Mouse (Mus musculus) heart, postnatal 0 days (tissue): ENCODE results near the gene Arhgap28. TPM values are rescaled to one million over a fixed set of nuclear protein-coding genes. Genes with fewer than 3 reads are reported as not detected.
"Not testable (repeated sequence)": the region's sequence is repeated elsewhere in the genome, so short reads cannot be mapped to it uniquely, and the experiment has no call there.

Experiments
- ATAC-seq: fragments of 200-750 bp; cut with Nextera tagmentation; 2 replicates; pipeline ENCODE4 v1.8.0; 2017; ENCODE audit warnings: low read depth, moderate number of reproducible peaks, moderate library complexity; ENCODE audit not compliant: insufficient read depth
- DNase-seq: peaks from one replicate; pipeline ENCODE4 v3.0.0-alpha.2; 2016; ENCODE audit warnings: low spot score
- H3K27ac ChIP-seq: fragments of 300-500 bp; sonication (generic); 2 replicates; pipeline ENCODE4 v1.5.1; 2014; ENCODE audit warnings: low read depth, mild to moderate bottlenecking
- H3K27me3 ChIP-seq: fragments of 300-500 bp; sonication (generic); 2 replicates; pipeline ENCODE4 v1.6.1; 2014; ENCODE audit warnings: low read length, mixed read lengths; ENCODE audit not compliant: control insufficient read depth, insufficient read depth
- H3K36me3 ChIP-seq: fragments of 300-500 bp; sonication (generic); replicated peaks from 2 replicates; pipeline ENCODE4 v1.6.1; 2014; ENCODE audit warnings: low read length, mixed read lengths; ENCODE audit not compliant: control insufficient read depth, insufficient read depth
- H3K4me1 ChIP-seq: fragments of 300-500 bp; sonication (generic); 2 replicates; pipeline ENCODE4 v1.6.1; 2014; ENCODE audit warnings: antibody characterized with exemption; ENCODE audit not compliant: control insufficient read depth, insufficient read depth
- H3K4me2 ChIP-seq: fragments of 300-500 bp; sonication (generic); 2 replicates; pipeline ENCODE4 v1.6.1; 2014; ENCODE audit warnings: low read depth, mild to moderate bottlenecking, low read length, moderate library complexity
- H3K4me3 ChIP-seq: fragments of 300-500 bp; sonication (generic); 2 replicates; pipeline ENCODE4 v1.5.1; 2014; ENCODE audit warnings: low read depth, low read length
- H3K9ac ChIP-seq: fragments of 300-500 bp; sonication (generic); replicated peaks from 2 replicates; pipeline ENCODE4 v1.6.1; 2014; ENCODE audit warnings: low read depth, low read length, mixed read lengths
- H3K9me3 ChIP-seq: fragments of 300-500 bp; sonication (generic); replicated peaks from 2 replicates; pipeline ENCODE4 v1.6.1; 2016; ENCODE audit warnings: low read length; ENCODE audit not compliant: control insufficient read depth
- CTCF ChIP-seq: IDR thresholded peaks from 2 replicates; pipeline ENCODE4 v1.5.1; 2016; ENCODE audit warnings: antibody characterized with exemption, control low read depth, low read depth
- EP300 ChIP-seq: IDR thresholded peaks from 2 replicates; pipeline ENCODE4 v1.6.1; 2016; ENCODE audit warnings: antibody characterized with exemption, low read depth
- WGBS: fragments of 180-500 bp; shearing (Covaris S2); extraction: QIAGEN DNeasy Blood & Tissue Kit; methylation state at CpG from one replicate; pipeline ENCODE4 v1.1.7; 2014; 5-methylcytosine and 5-hydroxymethylcytosine counted together
- polyA plus RNA-seq: library from polyadenylated mRNA; unstranded; fragments of >200 nt; fragmentation: Nextera tagmentation; extraction: Ambion mirVana; gene quantifications from 2 replicates; pipeline ENCODE4 v1.2.1, GENCODE M21; 2015
- total RNA-seq: library from RNA; depleted of rRNA; stranded (reverse); fragments of >200 nt; gene quantifications from 2 replicates; pipeline ENCODE4 v1.2.3, GENCODE M21; 2014; ENCODE audit warnings: low replicate concordance

The Arhgap28 gene
- total and polyA plus RNA-seq, 2 experiments from 2014 or later: 4.1 to 7.7 TPM

DNA sequence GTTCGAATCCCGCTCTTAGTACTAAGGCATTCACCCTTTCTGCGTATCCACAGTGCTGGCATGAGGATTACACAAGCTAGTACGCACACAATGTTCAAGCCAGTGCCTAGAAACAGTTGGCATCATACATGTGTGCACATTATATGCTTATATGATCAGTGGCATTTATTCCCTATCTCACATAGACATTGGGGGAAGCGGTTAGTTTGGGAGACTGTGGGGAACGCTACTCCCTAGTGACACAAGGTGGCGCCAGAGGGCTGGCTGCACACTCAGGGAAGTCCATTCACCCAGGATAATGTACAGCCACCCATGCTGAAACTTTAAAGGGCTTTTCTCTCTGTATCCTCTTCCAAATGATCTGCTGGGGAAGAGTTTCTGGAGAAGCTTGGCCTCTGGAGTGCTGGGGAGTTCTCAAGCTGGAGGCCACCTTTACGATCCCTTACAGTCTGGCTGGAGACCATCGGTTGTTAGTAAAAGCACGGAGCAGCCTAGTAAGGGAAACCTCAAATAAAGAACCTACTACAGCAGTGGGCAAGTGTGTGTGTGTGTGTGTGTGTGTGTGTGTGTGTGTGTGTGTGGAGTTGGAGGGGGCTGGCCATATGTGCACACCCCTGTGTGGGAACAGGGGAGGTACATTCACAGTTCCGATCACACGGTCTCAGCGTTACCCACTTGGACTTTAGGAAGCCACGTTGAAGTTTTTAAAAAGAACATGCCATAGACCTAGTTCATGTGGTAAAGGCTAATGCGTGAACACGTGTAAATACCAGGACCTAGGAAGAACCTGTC is 142.0 kb downstream of the Arhgap28 start:
- Histone ChIP-seq H3K4me3 (no peak overlapping the region), H3K9ac (no peak overlapping the region), H3K4me1 (no peaks in the 10 kb centered on the region), H3K36me3 (peaks cover 10% of the 10 kb centered on the region; the same call in 1 of the 2 replicates), H3K27me3 (peaks cover 46% of the 10 kb centered on the region), H3K4me2 (no peak overlapping the region), H3K9me3 (no peaks in the 10 kb centered on the region), H3K27ac (no peak overlapping the region)
- ATAC-seq: peak; percentile 47
- TF ChIP-seq CTCF: peak; percentile 94
- TF ChIP-seq EP300: no peak
- WGBS: 76% methylated on average over 16 of the region's 16 CpGs
- peak; percentile 47 for DNase-seq

DNA sequence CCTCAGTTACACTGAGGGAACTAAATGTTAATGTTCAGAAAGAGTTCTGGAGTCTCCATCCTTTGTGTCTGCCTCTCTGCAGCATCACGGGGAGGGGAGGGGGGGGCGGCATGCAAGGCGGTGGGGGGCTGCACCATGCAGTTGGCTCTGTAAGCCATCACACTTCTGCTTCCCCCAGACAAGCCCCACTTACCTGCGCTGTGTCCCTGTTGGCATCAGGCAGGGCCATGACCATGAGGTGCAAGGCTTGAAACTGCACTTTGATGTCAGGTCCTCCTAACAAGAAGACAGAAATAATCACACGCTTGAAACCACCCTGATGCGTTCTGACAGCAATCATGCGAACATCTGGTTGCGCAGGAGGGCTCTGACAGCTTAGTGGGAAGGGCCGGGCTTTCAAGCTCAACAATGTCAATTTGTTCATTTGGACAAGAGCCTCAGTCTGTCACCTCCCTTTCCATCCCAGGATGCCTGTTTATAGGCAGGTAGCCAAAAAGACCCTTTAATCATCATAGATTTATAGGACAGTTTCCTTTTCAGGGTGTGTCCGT is 142.8 kb downstream of the Arhgap28 start:
- ATAC-seq (no peak), DNase-seq (no peak)
- WGBS: 82% methylated on average over 10 of the region's 10 CpGs
- H3K27ac ChIP-seq: no peak overlapping the region
- H3K27me3 ChIP-seq: peaks cover 41% of the 10 kb centered on the region
- H3K36me3 ChIP-seq: peaks cover 11% of the 10 kb centered on the region; the same call in 1 of the 2 replicates
- H3K9ac ChIP-seq: no peak overlapping the region
- H3K9me3 ChIP-seq: no peaks in the 10 kb centered on the region
- H3K4me2 ChIP-seq: no peak overlapping the region
- H3K4me3 ChIP-seq: no peak overlapping the region
- no peak for TF ChIP-seq EP300
- TF ChIP-seq CTCF: no peak
- H3K4me1 ChIP-seq: no peaks in the 10 kb centered on the region

DNA sequence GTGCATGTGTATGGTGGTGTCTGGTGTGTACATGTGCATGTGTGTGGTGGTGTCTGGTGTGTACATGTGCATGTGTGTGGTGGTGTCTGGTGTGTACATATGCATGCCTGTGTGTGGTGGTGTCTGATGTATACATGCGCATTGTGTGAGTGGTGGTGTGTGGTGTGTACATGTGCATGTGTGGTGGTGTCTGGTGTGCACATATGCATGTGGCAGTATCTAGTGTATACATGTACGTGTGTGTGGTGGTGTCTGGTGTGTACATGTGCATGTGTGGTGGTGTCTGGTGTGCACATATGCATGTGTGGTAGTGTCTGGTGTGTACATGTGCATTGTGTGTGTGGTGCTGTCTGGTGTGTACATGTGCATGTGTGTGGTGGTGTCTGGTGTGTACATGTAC is 162.4 kb downstream of the Arhgap28 start:
- not testable (repeated sequence) for DNase-seq, H3K4me3 ChIP-seq, H3K27ac ChIP-seq, H3K9me3 ChIP-seq, ATAC-seq, H3K36me3 ChIP-seq, H3K27me3 ChIP-seq, H3K4me1 ChIP-seq, H3K9ac ChIP-seq, H3K4me2 ChIP-seq
- 92% methylated on average over 2 of the region's 2 CpGs for WGBS

DNA sequence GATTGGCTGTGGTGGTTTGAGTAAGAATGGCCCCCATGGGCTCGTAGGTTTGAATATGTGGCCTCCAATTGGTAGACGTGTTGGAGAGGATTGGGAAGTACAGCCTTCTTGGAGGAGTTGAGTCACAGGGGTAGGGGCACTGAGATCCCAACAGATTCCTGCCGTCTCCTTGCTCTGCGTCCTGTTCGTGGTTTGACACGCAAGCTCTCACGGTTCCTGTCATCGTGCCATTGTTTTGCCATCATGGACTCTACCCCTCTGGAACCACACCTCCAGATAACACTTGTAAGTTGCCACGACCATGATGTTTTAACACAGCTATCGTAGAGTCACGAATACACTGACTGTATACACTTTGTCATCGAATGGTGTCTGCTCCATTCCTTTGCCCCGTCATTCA is 165.0 kb downstream of the Arhgap28 start:
- no peak for DNase-seq
- 76% methylated on average over 13 of the region's 13 CpGs for WGBS
- ATAC-seq: no peak
- Histone ChIP-seq H3K36me3 (no peaks in the 10 kb centered on the region), H3K27ac (no peak overlapping the region), H3K9ac (no peak overlapping the region), H3K27me3 (no peaks in the 10 kb centered on the region), H3K4me3 (no peak overlapping the region), H3K4me1 (no peaks in the 10 kb centered on the region), H3K9me3 (no peaks in the 10 kb centered on the region), H3K4me2 (no peak overlapping the region)
- TF ChIP-seq EP300: no peak
- no peak for TF ChIP-seq CTCF

DNA sequence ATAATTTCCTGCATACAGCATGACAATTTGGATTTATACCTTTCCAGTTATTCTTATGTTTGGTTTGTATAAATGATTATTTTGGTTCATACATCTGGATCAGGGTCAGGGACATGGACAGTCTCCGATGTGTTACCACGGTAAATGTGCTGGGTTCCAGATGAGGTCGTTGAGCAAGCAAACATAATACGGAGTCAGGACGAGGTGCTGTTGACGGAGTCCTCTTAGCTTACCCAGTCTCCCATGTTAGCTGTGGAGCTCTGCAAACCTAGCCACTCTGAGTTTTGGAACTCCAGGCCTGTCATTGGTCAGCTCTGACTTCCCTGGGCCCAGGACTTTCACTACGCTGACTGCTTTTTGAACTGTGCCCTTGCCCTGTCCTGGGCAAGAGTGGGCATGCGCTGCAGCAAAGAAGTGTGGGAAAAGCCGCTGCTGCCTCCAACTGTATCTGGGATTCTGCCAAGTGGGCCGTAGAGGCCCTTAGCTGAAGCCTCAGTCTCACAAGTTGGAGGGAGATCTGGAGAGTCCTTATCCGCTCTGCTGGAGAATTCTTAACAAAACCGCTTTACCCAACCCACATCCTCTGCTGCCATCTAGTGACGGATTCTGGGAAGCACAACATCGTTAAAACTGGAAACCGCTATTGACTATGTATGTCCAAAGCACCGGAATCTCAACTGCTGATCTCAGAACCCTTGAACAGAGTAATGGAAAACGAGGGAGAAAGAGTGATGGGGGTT is 166.4 kb downstream of the Arhgap28 start:
- no peaks in the 10 kb centered on the region for H3K4me1 ChIP-seq
- no peaks in the 10 kb centered on the region for H3K36me3 ChIP-seq
- peak; percentile 30; the same call in 1 of the 2 replicates for ATAC-seq
- WGBS: 50% methylated on average over 17 of the region's 17 CpGs
- H3K9me3 ChIP-seq: no peaks in the 10 kb centered on the region
- no peak overlapping the region for H3K27ac ChIP-seq
- H3K4me2 ChIP-seq: no peak overlapping the region
- TF ChIP-seq EP300 (no peak), CTCF (peak; percentile 80)
- no peak overlapping the region for H3K9ac ChIP-seq
- DNase-seq: peak; percentile 47
- H3K27me3 ChIP-seq: no peaks in the 10 kb centered on the region
- H3K4me3 ChIP-seq: no peak overlapping the region
